Mouse (Mus musculus) T-helper 17 cell (primary cell): ENCODE data around the gene Gm21983.

ENCODE experiments used
- in situ Hi-C, 2 experiments: fragments of 300-600 bp; cut with MboI, MseI; formaldehyde crosslinking; loops; 1 replicate in 1 of 2; 2 replicates in 1 of 2; pipeline ENCODE4 v1.15.1; 2025; ENCODE audit warnings: high pct_unique_total_duplicates in 2 of 2

The Gm21983 gene

GRCm38 (mm10) chr7:27164112-27164947, 16.6 kb downstream of the Gm21983 start:
- in situ Hi-C loops = no loop called here

- in situ Hi-C loops = no loop called here
Observed at GRCm38 (mm10) chr7:27163450-27163805, 17.5 kb downstream of the Gm21983 start.

GRCm38 (mm10) chr7:27162780-27163449, 18.0 kb downstream of the Gm21983 start:
- in situ Hi-C loops = no loop called here

GRCm38 (mm10) chr7:27161744-27162143, 19.1 kb downstream of the Gm21983 start:
- in situ Hi-C loops = no loop called here

DNA sequence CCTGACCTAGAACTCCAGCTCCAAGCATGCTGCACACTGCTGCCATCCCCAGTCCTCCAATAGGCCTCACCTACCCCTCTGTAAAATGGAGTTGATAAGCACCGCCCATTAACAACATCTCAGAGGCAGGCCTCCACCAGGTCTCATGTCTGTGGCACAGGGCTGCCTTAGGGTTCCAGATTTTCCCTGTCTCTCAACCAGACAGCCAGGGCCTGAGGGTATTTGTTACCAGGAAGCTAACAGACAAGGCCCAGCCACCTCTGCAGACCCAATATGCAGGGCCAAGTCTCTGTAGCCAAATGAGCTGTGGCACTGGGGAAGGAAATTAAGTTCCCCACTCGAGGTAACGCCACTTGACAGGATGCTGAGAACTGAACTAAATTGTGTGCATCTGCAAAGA, 20.0 kb downstream of the Gm21983 start:
- in situ Hi-C loops = no loop called here

DNA sequence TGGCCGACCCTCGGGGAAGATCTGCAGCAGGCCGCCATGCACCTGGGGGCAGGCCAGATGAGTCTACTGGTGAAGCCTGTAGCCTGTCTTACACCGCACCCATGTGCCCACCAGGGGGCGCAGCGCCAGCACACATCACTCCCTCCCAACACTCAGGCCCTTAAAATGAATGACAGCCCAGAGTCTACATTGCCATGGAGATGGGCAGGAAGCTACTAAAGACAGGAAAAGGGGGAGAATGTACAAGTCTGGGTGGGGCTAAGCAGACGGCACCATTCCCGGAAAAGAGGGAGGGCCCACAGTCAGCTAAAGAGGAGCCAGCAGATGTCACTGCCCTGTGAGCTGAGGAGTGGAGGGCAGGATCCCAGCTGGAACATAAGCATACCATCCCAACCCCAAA, 21.0 kb downstream of the Gm21983 start:
- in situ Hi-C loops = no loop called here

- in situ Hi-C loops = no loop called here
Observed at GRCm38 (mm10) chr7:27159256-27159655, 21.6 kb downstream of the Gm21983 start.

- in situ Hi-C loops = no loop called here
Observed at GRCm38 (mm10) chr7:27158171-27158570, 22.7 kb downstream of the Gm21983 start.

DNA sequence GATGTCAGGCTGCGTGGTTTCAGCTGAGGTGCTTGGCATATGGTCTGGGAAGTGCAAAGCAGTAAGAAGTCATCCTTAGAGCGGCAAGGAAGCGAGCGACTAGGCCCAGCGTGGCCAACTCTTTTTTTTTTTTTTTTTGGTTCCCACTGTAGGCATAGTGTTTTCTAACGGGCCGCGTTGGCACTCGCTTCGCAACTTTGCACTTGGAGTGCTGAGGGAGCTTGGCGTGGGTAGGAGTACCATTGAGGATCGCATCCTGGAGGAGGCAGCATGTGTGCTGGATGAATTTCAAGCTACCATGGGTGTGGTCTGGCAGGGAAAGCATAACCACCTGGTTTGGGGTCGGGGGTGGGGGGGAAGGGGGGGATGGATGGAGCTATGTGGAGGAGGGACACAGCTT, 24.9 kb downstream of the Gm21983 start:
- in situ Hi-C loops = no loop called here

- in situ Hi-C loops = no loop called here
Observed at GRCm38 (mm10) chr7:27153205-27153764, 27.6 kb downstream of the Gm21983 start, which contains the start of gene Cyp2t4. Cyp2t4 (plus strand) TSS chr7:27153714.

GRCm38 (mm10) chr7:27136410-27136996, 44.4 kb downstream of the Gm21983 start:
- in situ Hi-C loops = no loop called here

- in situ Hi-C loops = no loop called here
Observed at GRCm38 (mm10) chr7:27133757-27134156, 47.1 kb downstream of the Gm21983 start.

DNA sequence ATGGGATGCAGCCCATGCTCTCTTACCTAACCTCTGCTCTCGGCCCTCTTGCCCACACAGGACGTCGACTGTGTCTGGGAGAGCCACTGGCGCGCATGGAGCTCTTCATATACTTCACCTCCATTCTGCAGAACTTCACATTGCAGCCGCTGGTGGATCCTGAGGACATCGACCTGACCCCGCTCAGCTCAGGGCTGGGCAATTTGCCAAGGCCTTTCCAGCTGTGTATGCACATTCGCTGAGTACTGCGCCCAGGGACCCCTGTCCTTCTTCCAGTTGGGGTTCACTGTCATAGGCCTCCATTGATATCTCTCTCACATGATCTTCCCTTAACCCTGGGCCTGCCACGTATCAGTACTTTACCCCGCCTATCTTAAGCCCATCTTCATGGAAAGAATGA, 47.7 kb downstream of the Gm21983 start:
- in situ Hi-C loops = no loop called here

- in situ Hi-C loops = no loop called here
Observed at GRCm38 (mm10) chr7:27132588-27132987, 48.3 kb downstream of the Gm21983 start.

DNA sequence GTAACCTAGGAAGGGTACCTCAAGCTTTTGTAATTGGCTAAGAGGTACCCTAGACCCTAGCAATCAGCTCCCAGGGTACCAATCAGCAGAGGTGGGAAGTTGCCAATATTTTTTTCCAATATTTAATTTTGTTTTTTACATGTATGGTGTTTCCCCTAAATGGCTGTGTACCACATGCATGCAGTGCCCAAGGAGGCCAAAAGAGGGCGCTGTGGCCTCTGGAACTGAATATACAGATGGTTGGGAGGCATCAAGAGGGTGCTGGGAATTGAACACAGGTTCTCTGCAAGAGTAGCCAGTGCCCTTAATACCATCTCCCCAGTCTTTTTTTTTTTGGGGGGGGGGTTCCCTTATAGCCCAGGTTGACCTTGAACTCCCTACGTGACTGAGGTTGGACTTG, 49.5 kb downstream of the Gm21983 start:
- in situ Hi-C loops = no loop called here

- in situ Hi-C loops = no loop called here
Observed at GRCm38 (mm10) chr7:27130521-27131370, 50.1 kb downstream of the Gm21983 start.

- in situ Hi-C loops = loop anchor here in 1 of 2 experiments (10.0 kb wide), 1 partner anchor 355 kb away; no protein-coding TSS in a partner anchor
Observed at GRCm38 (mm10) chr7:27129811-27130210, 51.1 kb downstream of the Gm21983 start.

DNA sequence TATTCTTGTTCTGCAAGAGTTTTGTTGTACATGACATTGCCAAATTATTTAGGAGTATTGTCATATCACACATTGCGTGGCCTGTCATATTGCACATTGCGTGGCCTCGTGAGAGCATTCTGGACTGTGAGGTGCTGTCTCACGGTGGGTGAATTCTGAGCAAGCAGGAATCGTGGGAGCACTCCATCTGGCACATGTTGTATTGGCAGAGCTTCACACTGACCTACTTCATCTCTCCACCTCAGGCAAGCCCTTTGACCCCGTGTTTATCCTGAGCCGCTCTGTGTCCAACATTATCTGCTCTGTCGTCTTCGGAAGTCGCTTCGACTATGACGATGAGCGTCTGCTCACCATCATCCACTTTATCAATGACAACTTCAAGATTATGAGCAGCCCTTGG, 51.9 kb downstream of the Gm21983 start:
- in situ Hi-C loops = loop anchor here in 1 of 2 experiments (10.0 kb wide), 1 partner anchor 354 kb away; no protein-coding TSS in a partner anchor

GRCm38 (mm10) chr7:27128162-27128561, 52.7 kb downstream of the Gm21983 start:
- in situ Hi-C loops = loop anchor here in 1 of 2 experiments (10.0 kb wide), 1 partner anchor 353 kb away; no protein-coding TSS in a partner anchor

DNA sequence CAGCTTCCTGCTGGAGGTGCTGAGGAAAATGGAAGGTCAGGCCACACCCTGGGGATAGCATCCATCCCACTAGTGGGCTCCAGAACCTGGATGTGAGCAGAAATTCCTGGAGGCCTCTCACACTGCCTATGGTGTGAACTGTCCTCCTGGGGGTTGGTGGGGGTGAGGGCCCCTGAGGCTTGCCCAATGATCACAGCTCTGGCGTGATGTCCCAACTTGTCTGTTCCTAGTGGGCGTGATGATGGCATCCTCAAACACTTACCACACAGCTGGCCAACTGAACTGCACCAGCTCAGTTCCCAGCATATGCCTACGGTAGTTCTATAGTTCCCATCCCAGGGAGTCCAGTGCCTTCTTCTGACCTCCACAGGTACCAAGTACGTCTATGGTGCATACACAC, 55.9 kb downstream of the Gm21983 start:
- in situ Hi-C loops = loop anchor here in 1 of 2 experiments (10.0 kb wide), 1 partner anchor 350 kb away; no protein-coding TSS in a partner anchor

DNA sequence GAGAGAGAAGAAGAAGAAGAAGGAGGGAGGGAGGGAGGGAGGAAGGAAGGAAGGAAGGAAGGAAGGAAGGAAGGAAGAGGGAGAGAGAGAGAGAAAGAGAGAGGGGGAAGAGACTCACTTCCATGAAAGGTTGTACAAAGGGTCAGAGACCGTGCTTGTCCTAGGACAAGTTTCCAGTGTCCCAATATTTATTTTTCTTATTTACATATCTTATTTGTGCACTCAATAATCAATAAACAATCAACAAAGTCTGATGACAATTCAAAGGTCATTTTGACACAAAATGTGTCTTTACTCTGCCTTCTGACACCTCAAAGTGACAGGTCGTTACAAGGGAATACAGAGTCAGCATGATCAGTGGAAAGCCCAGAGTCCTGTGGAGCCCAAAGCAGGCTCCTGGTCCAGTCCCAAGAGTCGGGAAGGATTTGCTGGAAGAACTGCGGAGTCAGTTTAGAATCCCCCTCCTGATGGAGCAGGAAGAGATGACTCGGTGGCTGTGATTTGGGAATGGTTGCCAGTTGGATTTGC, 56.5 kb downstream of the Gm21983 start:
- in situ Hi-C loops = loop anchor here in 1 of 2 experiments (10.0 kb wide), 1 partner anchor 350 kb away; no protein-coding TSS in a partner anchor
